Mouse (Mus musculus): ENCODE measurements around the gene 4933400A11Rik.

DNA sequence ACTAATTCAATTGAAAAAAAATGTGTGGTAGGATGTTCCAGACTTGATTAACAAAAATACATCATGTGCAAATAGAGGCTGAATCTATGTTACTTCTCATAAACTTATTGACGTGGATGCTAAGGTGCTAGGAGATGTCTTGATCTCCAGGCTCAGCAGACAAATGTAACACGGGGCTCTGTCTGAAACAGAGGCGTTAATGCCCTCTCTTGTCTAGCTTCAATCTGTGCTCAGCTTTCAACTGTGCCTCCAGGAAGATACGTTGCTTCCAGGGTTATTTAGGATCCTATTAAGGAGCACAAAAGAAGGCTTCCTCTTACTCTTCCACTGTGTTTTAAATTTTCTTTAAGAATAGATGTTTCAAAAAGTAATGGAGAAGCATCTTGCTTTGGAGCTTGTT is 20.8 kb upstream of the 4933400A11Rik start:
- no peak for TF ChIP-seq CTCF (IDR thresholded peaks at IDR 0.05)
- no peak for TF ChIP-seq EP300 (IDR thresholded peaks at IDR 0.05)
